Mouse (Mus musculus): ENCODE measurements around the gene Adnp.

DNA sequence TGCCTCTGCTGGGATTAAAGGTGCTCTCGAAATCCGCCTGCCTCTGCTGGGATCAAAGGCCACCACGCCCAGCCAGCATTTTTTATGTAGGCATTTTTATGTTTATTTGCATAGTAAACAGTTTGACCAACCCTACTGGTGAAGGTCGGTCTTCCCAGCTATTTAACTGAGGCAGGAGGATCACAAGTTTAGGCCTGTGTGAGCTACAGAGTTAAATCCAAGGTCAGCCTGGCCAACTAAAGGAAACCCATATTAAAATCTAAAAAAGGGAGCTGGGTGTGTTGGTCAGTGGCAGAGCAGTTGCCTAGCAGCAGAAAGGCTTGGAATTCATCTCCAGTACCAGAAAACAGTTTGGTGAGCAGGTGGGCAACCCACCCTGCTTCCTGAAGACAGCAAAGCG lies 26.4 kb upstream of the Adnp start:
- TF ChIP-seq CTCF (IDR thresholded peaks at IDR 0.05; ENCODE audit: low read depth, low read length) (no peak), POLR2AphosphoS5 (IDR thresholded peaks at IDR 0.05; ENCODE audit: insufficient replicate concordance, low read depth, low read length) (no peak), TAL1 (conservative IDR thresholded peaks at IDR 0.05; ENCODE audit: low read depth, low read length) (no peak), GATA1 (IDR thresholded peaks at IDR 0.05; ENCODE audit: borderline replicate concordance, low read length) (no peak), GATA2 (IDR thresholded peaks at IDR 0.05; ENCODE audit: borderline replicate concordance, low read depth, low read length) (no peak)
